Mouse (Mus musculus): ENCODE data around the gene Srek1ip1. TPM values are rescaled to one million over a fixed set of nuclear protein-coding genes. Genes with fewer than 3 reads are reported as not detected.

Gene Srek1ip1
- polyA plus RNA-seq (2012; ENCODE audit: insufficient read depth, insufficient read length, low replicate concordance, missing spikeins), result not detected in 2 replicates

- 93% methylated on average over 11 of the region's 11 CpGs for WGBS
- H3K4me3 ChIP-seq (ENCODE audit: insufficient read depth, low read depth, low read length), result no peak within 1 kb of the TSS
- H3K4me1 ChIP-seq (ENCODE audit: control insufficient read depth, insufficient read depth, low read length), result no peaks in the 10 kb centered on the region
- no peak for TF ChIP-seq POLR2A (IDR thresholded peaks at IDR 0.05; ENCODE audit: insufficient read depth, low read depth, low read length)
- TF ChIP-seq CTCF (IDR thresholded peaks at IDR 0.05; ENCODE audit: insufficient read depth, low read depth, low read length), result no peak
- no peak within 1 kb of the TSS for H3K27ac ChIP-seq (ENCODE audit: insufficient read depth, low read depth, low read length)
Measured at GRCm38 (mm10) chr13:104792184-104792583, at the start of gene Srek1ip1. Gene Srek1ip1, plus strand, starts transcription at chr13:104792484.

- no peak for TF ChIP-seq POLR2A (IDR thresholded peaks at IDR 0.05; ENCODE audit: insufficient read depth, low read depth, low read length)
- TF ChIP-seq CTCF (IDR thresholded peaks at IDR 0.05; ENCODE audit: insufficient read depth, low read depth, low read length), result no peak
- 80% methylated on average over 4 of the region's 4 CpGs for WGBS
- H3K27ac ChIP-seq (ENCODE audit: insufficient read depth, low read depth, low read length), result no peak overlapping the region
- H3K4me3 ChIP-seq (ENCODE audit: insufficient read depth, low read depth, low read length), result no peak overlapping the region
- H3K4me1 ChIP-seq (ENCODE audit: control insufficient read depth, insufficient read depth, low read length), result no peaks in the 10 kb centered on the region
Measured at GRCm38 (mm10) chr13:104742866-104743265, 49.4 kb upstream of the Srek1ip1 start.

GRCm38 (mm10) chr13:104747032-104747431 is 45.3 kb upstream of the Srek1ip1 start:
- no peak overlapping the region for H3K27ac ChIP-seq (ENCODE audit: insufficient read depth, low read depth, low read length)

GRCm38 (mm10) chr13:104759381-104759780 is 32.9 kb upstream of the Srek1ip1 start:
- H3K27ac ChIP-seq (ENCODE audit: insufficient read depth, low read depth, low read length), result no peak overlapping the region
- H3K4me1 ChIP-seq (ENCODE audit: control insufficient read depth, insufficient read depth, low read length), result no peaks in the 10 kb centered on the region
- no peak for TF ChIP-seq CTCF (IDR thresholded peaks at IDR 0.05; ENCODE audit: insufficient read depth, low read depth, low read length)
- no peak for TF ChIP-seq POLR2A (IDR thresholded peaks at IDR 0.05; ENCODE audit: insufficient read depth, low read depth, low read length)
- 95% methylated on average over 1 of the region's 1 CpGs for WGBS
- H3K4me3 ChIP-seq (ENCODE audit: insufficient read depth, low read depth, low read length), result no peak overlapping the region

More at GRCm38 (mm10) chr13:104747032-104747431, 45.3 kb upstream of the Srek1ip1 start:
- H3K4me1 ChIP-seq (ENCODE audit: control insufficient read depth, insufficient read depth, low read length), result no peaks in the 10 kb centered on the region
- TF ChIP-seq POLR2A (IDR thresholded peaks at IDR 0.05; ENCODE audit: insufficient read depth, low read depth, low read length), result no peak
- no peak overlapping the region for H3K4me3 ChIP-seq (ENCODE audit: insufficient read depth, low read depth, low read length)

- Histone ChIP-seq H3K4me3 (ENCODE audit: insufficient read depth, low read depth, low read length) (no peak overlapping the region), H3K27ac (ENCODE audit: insufficient read depth, low read depth, low read length) (no peak overlapping the region), H3K4me1 (ENCODE audit: control insufficient read depth, insufficient read depth, low read length) (no peaks in the 10 kb centered on the region)
- 94% methylated on average over 4 of the region's 4 CpGs for whole genome bisulfite sequencing
- TF ChIP-seq POLR2A (IDR thresholded peaks at IDR 0.05; ENCODE audit: insufficient read depth, low read depth, low read length), result no peak
- TF ChIP-seq CTCF (IDR thresholded peaks at IDR 0.05; ENCODE audit: insufficient read depth, low read depth, low read length), result no peak
Measured at GRCm38 (mm10) chr13:104762401-104762800, 29.9 kb upstream of the Srek1ip1 start.

- no peak overlapping the region for H3K4me3 ChIP-seq (ENCODE audit: insufficient read depth, low read depth, low read length)
- 55% methylated on average over 3 of the region's 3 CpGs for WGBS
- TF ChIP-seq POLR2A (IDR thresholded peaks at IDR 0.05; ENCODE audit: insufficient read depth, low read depth, low read length) (no peak), CTCF (IDR thresholded peaks at IDR 0.05; ENCODE audit: insufficient read depth, low read depth, low read length) (no peak)
- H3K4me1 ChIP-seq (ENCODE audit: control insufficient read depth, insufficient read depth, low read length), result no peaks in the 10 kb centered on the region
- H3K27ac ChIP-seq (ENCODE audit: insufficient read depth, low read depth, low read length), result no peak overlapping the region
Measured at GRCm38 (mm10) chr13:104763193-104763592, 29.1 kb upstream of the Srek1ip1 start.

- WGBS, result 91% methylated on average over 1 of the region's 1 CpGs
- H3K4me1 ChIP-seq (ENCODE audit: control insufficient read depth, insufficient read depth, low read length), result no peaks in the 10 kb centered on the region
- TF ChIP-seq POLR2A (IDR thresholded peaks at IDR 0.05; ENCODE audit: insufficient read depth, low read depth, low read length) (no peak), CTCF (IDR thresholded peaks at IDR 0.05; ENCODE audit: insufficient read depth, low read depth, low read length) (no peak)
Measured at GRCm38 (mm10) chr13:104779104-104779670, 13.1 kb upstream of the Srek1ip1 start.

GRCm38 (mm10) chr13:104787260-104787659 is 5.0 kb upstream of the Srek1ip1 start:
- Histone ChIP-seq H3K4me3 (ENCODE audit: insufficient read depth, low read depth, low read length) (no peak overlapping the region), H3K4me1 (ENCODE audit: control insufficient read depth, insufficient read depth, low read length) (no peaks in the 10 kb centered on the region), H3K27ac (ENCODE audit: insufficient read depth, low read depth, low read length) (no peak overlapping the region)
- 95% methylated on average over 4 of the region's 4 CpGs for WGBS
- TF ChIP-seq POLR2A (IDR thresholded peaks at IDR 0.05; ENCODE audit: insufficient read depth, low read depth, low read length) (no peak), CTCF (IDR thresholded peaks at IDR 0.05; ENCODE audit: insufficient read depth, low read depth, low read length) (no peak)

More at GRCm38 (mm10) chr13:104779104-104779670, 13.1 kb upstream of the Srek1ip1 start:
- Histone ChIP-seq H3K4me3 (ENCODE audit: insufficient read depth, low read depth, low read length) (no peak overlapping the region), H3K27ac (ENCODE audit: insufficient read depth, low read depth, low read length) (no peak overlapping the region)

- no peak for TF ChIP-seq CTCF (IDR thresholded peaks at IDR 0.05; ENCODE audit: insufficient read depth, low read depth, low read length)
- TF ChIP-seq POLR2A (IDR thresholded peaks at IDR 0.05; ENCODE audit: insufficient read depth, low read depth, low read length), result no peak
- no peak overlapping the region for H3K4me3 ChIP-seq (ENCODE audit: insufficient read depth, low read depth, low read length)
- H3K4me1 ChIP-seq (ENCODE audit: control insufficient read depth, insufficient read depth, low read length), result no peaks in the 10 kb centered on the region
- H3K27ac ChIP-seq (ENCODE audit: insufficient read depth, low read depth, low read length), result no peak overlapping the region
- WGBS, result 9% methylated on average over 2 of the region's 2 CpGs
Measured at GRCm38 (mm10) chr13:104789663-104790062, 2.6 kb upstream of the Srek1ip1 start.
